Mouse (Mus musculus) cerebellum, adult 2 months (tissue): ENCODE results near the gene Hacl1.

Experiments
- CTCF ChIP-seq: fragments of 200-500 bp; IDR thresholded peaks from 2 replicates; pipeline ENCODE4 v1.5.1; 2011; ENCODE audit warnings: low read depth, mild to moderate bottlenecking, control low read depth, low read length, moderate library complexity, borderline replicate concordance; ENCODE audit not compliant: insufficient read depth
- POLR2A ChIP-seq: fragments of 200-500 bp; IDR thresholded peaks from 2 replicates; pipeline ENCODE4 v1.6.1; 2011; ENCODE audit warnings: low read length, control low read depth, borderline replicate concordance; ENCODE audit not compliant: insufficient read depth

- no peak for TF ChIP-seq CTCF
- no peak for TF ChIP-seq POLR2A
Measured at GRCm38 (mm10) chr14:31645920-31646319, 4.8 kb upstream of the Hacl1 start.
